Mouse (Mus musculus) testis, postnatal 10 days (tissue): ENCODE results near the gene Col24a1.
A peak's percentile ranks its signal among the peaks of the same experiment; 100 is the strongest.

Experiments used
- DNase-seq: peaks from one replicate; pipeline ENCODE4 v3.0.0; 2021; ENCODE audit warnings: low spot score

Col24a1 gene

DNA sequence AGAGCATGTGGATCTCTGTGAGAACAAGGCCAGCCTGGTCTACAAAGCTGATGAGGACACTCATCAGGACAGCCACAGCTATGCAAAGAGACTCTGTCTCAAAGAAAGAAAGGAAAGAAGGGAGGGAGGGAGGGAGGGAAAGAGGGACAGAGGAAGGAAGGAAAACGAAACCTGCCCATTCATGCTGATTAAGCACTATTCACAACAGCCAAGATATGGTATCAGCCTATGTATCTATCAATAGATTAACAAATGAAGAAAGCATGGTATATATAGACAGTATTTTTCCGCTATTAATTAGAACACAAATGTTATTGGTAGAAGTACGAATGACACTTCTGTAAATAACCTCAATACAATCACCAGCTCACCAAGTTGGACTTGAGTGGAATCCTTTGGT lies 282.2 kb downstream of the Col24a1 start:
- DNase-seq = no peak

DNA sequence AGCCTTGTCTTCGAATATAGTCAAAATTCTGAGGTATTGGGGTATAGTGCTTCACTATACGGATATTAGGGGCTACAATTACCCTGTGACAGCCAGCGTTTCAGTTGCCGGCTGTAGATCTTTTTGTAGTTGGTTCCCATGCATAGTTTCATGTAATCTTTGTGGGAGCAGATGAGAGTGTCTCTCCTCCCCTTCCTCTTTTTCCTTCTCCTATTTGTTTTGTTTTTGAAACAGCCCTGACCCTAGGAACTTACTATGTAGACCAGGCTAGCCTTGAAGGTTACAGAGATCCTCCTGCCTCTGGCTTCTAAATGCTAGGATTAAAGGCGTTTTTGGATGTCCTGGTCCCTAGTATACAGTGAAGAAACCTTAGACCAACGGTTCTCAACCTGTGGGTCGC lies 283.1 kb downstream of the Col24a1 start:
- no peak for DNase-seq

DNA sequence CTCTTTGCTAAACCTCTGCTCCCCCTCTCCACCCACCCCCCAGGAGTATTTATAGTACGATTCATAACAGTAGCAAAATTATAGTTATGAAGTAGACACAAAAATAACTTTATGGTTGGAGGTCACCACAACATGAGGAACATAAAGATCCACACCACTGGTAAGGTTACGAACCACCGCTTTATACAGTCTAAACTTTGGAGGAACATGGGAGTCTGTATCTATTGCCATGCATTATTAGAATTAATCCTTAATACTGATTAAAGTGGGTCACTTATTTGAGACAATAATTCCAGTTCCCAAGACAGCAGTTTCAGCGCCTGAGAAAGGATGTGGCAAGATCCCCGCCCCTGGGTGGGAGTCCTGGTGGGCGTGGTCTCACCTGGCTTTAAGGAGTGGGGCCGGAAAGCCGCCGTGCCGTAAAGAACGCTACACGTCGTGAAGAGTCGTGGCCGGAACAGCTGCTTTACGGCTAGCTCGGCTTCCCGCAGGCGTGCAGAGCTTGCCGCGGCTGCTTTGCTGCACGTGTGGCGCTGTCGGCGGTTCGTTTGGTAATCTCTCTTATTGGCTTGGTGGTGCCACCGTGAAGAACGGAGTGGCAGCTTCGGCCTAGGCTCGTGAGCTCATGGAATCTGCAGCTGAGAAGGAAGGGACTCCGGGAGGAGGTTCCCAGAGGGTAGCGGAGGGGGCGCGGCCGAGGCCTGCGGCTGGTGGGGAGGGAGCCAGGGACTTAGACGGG lies 283.6 kb downstream of the Col24a1 start, which contains the start of gene Znhit6:
Znhit6 (plus strand) TSS at position 463 of the 739 bp plus-strand sequence.
- DNase-seq = peak; percentile 97

DNA sequence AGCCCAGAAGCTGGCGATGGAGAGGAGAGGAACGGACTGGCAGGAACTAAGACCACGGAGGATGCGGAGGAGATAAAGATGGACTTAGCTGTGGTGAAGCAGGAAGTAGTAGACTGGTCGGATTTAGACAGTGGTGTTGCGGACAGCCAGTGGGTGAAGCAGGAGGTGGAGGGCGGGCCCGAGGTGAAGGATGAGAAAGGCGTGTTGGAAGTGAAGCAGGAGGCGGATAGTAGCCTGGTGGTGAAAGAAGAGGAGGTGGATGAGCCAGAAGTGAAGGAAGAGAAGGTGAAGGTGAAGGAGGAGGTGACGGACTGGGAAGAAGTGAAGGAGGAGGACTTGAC lies 284.2 kb downstream of the Col24a1 start:
- DNase-seq = no peak

DNA sequence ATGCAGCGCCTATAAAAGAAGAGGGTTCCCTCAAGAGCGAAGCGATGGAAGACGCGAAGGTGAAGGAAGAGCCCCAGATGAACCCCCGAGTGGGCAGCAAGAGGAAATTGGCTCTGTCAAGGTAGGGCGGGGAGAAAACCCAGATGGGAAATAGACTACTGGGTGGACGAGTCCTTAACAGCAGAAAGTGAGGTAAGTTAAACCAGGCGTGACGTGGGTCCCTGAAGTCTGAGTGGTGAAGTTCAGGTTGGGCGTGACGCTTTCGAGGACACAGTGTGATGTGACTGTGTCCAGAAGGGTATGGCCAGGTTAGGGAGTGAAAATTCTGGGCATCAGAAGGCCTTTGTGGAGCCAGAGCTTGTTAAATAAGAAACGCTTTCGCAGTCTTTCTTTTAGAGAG lies 284.6 kb downstream of the Col24a1 start:
- DNase-seq = no peak

DNA sequence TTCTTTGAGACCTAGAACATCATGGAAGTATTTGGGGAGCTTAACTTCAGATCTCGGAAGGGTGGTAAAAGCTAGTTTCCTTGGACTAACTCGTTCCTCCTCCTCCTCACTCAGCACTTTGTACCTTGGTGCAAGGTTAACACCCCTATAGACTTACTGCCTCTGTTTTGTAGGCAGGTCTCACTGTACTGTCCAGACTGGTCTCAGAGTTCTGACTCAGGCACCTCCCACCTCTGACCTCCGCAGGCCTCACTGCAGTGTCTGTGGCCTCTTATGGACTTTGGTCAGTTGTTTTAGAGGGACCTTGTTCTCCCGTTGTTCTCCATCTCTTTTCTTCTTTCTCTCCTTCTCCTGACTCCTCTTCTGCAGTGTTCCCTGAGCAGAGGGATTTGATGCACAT lies 290.8 kb downstream of the Col24a1 start:
- DNase-seq = no peak

DNA sequence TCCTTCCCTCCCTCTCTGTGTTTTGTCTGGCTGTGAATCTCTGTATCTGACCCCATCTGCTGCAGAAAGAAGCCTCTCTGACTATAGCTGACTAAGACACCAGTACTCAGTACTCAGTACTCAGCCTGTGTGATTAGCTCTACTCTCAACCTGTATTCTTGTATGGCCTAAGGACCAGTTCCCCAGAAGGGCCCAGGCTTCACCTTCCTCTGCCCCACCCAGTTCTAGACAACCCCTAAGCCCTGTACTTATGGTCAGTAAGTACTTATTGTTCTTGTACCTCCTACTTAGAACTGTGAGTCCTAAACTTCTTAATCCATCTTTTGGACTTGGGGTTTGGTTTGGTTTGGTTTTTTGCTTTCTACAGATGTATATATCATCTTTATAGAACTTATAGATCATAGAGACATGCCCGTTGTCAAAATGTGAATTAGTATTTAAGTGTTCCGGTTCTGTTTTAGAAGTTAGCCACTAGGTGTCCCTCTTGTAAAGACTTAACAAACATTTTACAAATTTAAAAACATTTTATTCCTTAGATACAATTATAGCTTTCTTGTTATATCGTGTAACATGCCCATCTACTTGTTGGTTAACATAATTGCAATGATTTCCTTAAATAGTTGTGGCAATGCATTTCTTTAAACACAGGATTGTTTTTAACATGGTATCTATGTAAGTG lies 291.4 kb downstream of the Col24a1 start:
- no peak for DNase-seq

DNA sequence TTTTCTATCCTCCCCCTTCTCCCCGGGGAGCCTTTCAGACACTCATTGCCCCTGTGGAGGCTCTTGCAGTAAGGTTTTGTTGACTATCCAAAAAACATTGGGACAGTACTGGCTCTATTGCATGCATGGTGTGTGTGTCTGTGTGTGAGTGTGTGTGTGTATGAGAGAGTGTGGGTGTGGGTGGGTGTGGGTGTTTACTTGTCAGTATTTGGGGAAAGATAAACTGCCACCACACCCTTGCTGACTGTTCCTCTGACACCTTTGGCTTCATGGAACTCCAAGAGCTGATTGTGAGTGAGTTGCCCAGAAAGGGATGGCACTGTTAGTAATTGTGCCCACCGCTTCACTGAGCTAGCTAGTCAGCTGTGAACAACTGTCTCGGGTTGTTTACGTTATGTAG lies 298.3 kb downstream of the Col24a1 start:
- DNase-seq = no peak

DNA sequence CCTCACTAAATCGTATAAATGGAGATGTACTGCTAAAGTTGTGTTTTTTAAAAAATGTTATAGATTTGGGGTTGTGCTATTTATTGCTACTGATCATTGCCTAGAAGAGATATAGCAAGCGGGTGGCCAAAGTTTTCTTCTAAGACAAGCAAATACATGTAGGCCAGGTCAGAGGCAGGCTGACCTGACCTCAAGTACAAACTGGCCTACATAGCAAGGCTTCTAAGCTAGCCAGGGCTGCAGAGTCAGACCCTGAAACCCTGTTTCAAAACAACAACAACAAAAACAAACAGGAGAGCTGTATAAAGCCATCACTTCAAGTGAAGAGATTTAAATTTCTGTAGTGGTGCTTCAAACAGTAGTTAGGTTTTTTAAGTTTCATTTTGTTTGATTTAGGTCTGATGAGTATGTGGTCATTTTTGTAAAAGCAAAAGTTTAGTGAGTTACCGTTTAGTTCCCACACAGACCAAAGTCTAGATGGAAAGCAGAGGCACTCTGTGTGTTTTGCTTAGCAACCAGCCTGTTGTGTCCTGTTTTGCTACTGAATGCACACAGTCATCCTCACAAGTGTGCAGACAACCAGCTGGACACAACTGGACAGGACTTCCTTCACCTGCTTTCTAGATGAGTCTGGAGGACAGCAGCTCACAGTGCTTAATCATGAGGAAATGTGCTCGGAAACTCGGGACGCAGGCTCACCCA lies 299.7 kb downstream of the Col24a1 start:
- DNase-seq = no peak

DNA sequence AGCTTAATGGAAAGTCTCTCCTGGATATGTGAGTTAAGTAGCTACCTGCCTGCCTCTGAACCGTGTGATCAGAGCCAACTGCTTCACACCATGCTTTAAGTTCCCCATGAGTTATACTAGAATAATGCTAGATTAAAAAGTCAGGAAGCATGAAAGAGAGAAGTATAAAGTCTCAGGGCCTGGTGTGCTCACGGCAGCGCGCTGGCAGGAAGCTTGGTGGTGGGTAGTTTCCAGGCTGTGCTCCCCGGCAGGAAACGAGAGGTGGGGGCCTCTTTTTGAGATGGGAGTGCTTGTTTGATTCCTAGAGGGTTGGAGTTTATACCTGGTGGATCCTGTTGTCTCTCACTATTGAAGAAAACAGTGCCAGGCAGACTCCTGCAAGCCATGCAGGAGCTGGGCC lies 303.1 kb downstream of the Col24a1 start:
- no peak for DNase-seq

DNA sequence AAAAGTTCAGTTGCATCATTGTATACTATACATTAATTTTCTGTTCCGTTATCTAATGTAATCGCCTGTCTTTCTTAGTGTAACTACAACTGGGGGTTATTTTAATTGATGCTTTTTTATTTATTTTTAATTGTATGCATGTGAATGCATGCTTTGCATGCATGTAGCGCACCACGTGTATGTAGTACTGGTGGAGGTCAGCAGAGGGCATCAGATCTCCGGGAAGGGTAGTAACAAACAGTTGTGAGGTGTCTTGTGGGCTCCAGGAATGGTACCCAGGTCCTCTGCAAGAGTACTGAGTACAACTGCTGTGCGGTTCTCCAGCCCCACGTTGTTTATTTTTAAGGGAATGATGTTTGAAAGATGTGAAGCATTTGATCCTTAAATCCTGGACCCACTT lies 306.8 kb downstream of the Col24a1 start:
- DNase-seq = no peak

DNA sequence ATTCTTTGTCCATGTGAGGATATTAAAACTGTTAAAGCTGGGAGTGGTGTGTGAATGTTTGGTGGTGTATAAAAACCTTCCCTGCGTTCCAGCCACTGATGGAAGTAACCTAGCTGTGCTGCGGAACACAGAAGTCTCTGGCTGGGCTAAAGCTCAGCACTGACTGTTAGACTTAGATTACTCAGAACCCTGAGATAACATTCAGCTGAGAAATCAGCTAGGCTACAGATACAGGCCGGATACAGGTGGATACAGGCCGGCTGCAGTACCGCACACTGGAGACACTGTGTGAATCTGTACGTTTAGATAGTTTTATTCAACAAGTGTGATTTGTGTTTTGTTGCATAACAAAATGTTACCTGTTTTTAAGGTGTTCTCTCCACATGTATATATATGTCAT lies 308.5 kb downstream of the Col24a1 start:
- DNase-seq = no peak

DNA sequence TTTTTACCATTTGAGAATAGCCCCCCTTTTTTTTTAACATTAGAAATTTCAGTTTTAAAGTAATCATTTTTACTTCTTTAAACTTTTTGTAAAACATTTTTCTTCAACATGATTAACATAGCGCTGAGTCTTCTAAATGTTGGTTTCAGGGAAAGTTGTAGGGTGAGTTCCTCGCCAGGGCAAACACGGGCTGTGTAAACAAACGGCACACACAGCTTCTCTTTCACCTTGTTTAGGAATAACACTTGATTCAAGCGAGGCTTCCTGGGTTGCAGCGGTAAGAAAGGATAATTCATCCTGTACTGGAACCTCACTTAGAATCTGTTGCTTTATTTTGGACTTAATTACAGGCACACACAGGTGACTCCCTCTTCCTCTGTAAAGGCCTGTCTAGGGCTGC lies 309.1 kb downstream of the Col24a1 start:
- DNase-seq = no peak
